Mouse (Mus musculus): ENCODE data around the gene Ubqln1. TPM values are rescaled to one million over a fixed set of nuclear protein-coding genes. Genes with fewer than 3 reads are reported as not detected.

Ubqln1 gene
- polyA plus RNA-seq, 1 experiment from 2014 or later, result 142 TPM

DNA sequence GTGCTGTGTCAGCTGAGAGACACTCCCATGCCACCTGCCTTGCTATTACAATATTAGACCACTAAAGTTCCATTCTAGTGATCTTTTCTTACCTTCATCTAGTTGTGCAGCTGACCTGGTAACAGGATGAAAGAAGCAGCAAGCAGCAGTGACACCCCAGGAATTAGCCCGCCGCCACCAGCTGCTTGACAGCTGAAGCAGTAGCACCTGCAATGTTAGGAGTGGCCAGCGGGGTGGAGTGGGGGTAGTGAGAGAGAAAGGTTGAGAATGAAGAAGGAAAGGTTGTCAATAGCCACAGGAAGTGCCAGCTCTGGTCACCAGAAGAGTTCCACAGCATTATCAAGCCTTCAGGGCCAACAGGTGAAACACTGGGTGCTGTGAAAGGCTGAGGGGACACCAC lies 83.8 kb downstream of the Ubqln1 start:
- Histone ChIP-seq H3K4me1 (replicated peaks) (peaks cover 11% of the 10 kb centered on the region), H3K36me3 (peaks cover 9% of the 10 kb centered on the region), H3K4me3 (no peak overlapping the region), H3K27me3 (ENCODE audit: insufficient read depth, poor library complexity, severe bottlenecking) (no peaks in the 10 kb centered on the region), H3K9me3 (peaks cover 11% of the 10 kb centered on the region), H3K27ac (no peak overlapping the region)
- 49% methylated on average over 3 of the region's 3 CpGs for WGBS
- no peak for DNase-seq (ENCODE audit: low spot score)

DNA sequence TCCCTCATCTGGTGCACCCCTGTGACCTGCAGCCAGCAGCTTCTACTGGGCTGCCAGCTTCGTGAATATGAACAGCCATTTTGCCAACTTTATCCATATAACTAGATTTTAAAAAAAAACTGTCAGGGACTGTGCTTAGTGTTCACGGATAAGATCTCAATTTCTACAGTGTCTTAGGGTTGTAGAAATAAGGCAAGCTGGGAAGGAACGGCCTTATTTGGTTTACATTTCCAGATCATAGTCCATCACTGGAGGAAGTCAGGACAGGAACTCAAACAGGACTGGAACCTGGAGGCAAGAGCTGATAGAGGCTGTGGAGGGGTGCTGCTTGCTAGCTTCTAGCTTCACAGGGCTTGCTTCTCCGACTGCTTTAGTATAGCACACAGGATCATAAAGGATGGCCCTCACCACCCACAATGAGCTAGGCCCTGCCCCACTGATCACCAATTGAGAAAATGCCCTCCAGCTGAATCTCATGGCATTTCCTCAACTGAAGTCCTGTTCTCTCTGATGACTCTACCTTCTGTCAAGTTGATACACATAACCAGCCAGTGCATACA lies 85.7 kb downstream of the Ubqln1 start:
- H3K4me1 ChIP-seq (replicated peaks), result peaks cover 25% of the 10 kb centered on the region
- peak overlapping the region; percentile 100 for H3K27ac ChIP-seq
- WGBS, result 46% methylated on average over 4 of the region's 4 CpGs
- no peaks in the 10 kb centered on the region for H3K9me3 ChIP-seq
- DNase-seq (ENCODE audit: low spot score), result no peak
- peak overlapping the region; percentile 98 for H3K4me3 ChIP-seq
- H3K36me3 ChIP-seq, result peaks cover 22% of the 10 kb centered on the region
- H3K27me3 ChIP-seq (ENCODE audit: insufficient read depth, poor library complexity, severe bottlenecking), result no peaks in the 10 kb centered on the region

DNA sequence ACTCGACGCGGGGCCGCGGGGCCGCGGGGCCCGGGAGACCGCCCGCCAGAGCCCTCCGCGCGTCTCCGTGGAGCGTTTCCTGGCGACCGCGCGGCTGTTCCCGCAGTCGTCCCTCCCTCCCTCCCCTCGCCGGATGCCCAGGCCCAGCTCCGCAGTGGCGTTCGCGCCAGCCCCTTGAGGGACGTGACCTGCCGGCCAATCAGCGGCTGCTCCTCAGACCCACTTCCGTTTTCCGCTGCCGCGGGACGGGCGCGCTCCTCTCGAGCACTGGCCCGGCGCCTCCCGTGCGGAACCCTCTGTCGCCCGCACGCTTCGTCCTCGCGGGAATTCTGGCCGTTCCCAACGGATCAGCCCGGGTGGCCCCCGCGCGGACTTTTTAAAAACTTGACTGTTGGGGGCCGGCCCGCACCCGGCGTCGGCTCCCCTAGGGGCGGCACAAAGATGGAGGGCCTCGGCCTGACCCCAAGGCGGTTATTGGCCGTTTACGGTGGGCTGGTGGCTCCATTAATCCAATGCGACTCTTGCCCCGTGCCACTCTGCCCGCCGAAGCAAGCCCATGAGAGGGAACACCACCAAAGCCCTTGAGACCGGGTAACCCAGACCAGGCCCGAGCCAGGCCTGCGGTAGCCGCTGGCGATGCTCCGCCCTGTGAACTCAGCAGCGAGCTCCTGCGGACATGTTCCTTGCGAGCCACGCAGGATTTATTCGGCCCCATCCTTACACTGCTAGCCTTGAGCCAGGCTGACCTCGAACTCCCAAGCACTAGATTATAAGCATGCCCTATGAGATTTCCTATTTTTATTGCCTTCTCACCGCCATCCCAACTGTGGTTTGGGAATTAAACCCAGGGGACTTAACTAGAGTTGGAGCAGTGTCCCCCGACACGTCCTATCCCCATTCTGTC lies 86.4 kb downstream of the Ubqln1 start:
- under 1% methylated on average over 83 of the region's 83 CpGs for WGBS
- DNase-seq (ENCODE audit: low spot score), result peak; percentile 96
- peaks cover 32% of the 10 kb centered on the region for H3K4me1 ChIP-seq (replicated peaks)
- H3K27ac ChIP-seq, result peak overlapping the region; percentile 100
- no peaks in the 10 kb centered on the region for H3K27me3 ChIP-seq (ENCODE audit: insufficient read depth, poor library complexity, severe bottlenecking)
- no peaks in the 10 kb centered on the region for H3K9me3 ChIP-seq
- H3K4me3 ChIP-seq, result peak overlapping the region; percentile 98
- H3K36me3 ChIP-seq, result peaks cover 24% of the 10 kb centered on the region

DNA sequence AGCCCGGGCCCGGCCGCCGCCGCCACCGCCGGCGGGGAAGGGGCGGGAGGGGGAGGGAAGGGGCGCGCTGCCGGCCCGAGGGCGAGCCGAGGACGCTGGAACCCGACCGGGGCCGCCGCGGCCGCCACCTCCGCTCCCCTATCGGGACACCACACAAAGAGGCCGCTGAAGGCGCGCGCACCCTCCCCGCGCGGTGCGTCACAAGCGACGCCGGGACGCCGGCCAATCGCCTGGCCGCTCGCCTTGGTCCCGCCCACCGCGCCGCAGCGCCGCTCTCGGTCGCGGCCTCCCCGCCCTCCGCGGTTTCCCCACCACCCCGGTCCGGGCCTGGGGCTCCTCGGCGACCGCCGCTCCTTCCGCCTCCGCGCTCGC lies 87.1 kb downstream of the Ubqln1 start, which contains the start of gene Hnrnpa0:
TSS of gene Hnrnpa0 (minus strand) at position 161 of the 372 bp plus-strand sequence.
- DNase-seq (ENCODE audit: low spot score), result peak; percentile 93
- H3K4me3 ChIP-seq, result peak within 1 kb of the TSS; percentile 98
- peaks cover 24% of the 10 kb centered on the region for H3K36me3 ChIP-seq
- peak within 1 kb of the TSS; percentile 100 for H3K27ac ChIP-seq
- under 1% methylated on average over 59 of the region's 62 CpGs for WGBS
- no peaks in the 10 kb centered on the region for H3K9me3 ChIP-seq
- no peaks in the 10 kb centered on the region for H3K27me3 ChIP-seq (ENCODE audit: insufficient read depth, poor library complexity, severe bottlenecking)
- H3K4me1 ChIP-seq (replicated peaks), result peaks cover 37% of the 10 kb centered on the region

DNA sequence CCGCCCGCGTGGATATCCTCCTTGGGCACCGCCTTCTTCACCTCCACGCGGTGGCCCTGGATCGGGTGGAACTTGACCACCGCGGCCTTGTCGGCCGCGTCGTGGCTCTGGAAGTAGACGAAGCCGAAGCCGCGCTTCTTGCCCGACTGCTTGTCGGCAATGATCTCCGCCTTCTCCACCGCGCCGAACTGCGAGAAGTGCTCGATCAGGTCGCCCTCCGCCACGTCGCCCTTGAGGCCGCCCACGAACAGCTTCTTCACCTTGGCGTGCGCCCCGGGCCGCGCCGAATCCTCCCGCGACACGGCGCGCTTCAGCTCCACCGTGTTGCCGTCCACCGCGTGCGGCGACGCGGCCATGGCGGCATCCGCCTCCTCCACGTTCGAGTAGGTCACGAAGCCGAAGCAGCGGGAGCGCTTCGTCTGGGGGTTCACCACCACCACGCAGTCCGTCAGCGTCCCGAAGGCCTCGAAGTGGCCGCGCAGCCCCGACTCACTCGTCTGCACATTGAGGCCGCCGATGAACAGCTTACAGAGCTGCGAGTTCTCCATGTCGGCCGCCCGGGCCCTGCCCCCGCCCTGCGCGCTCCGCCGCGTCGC lies 87.6 kb downstream of the Ubqln1 start:
- no peaks in the 10 kb centered on the region for H3K9me3 ChIP-seq
- peaks cover 43% of the 10 kb centered on the region for H3K4me1 ChIP-seq (replicated peaks)
- H3K27me3 ChIP-seq (ENCODE audit: insufficient read depth, poor library complexity, severe bottlenecking), result no peaks in the 10 kb centered on the region
- DNase-seq (ENCODE audit: low spot score), result peak; percentile 64
- WGBS, result under 1% methylated on average over 81 of the region's 81 CpGs
- peak overlapping the region; percentile 98 for H3K4me3 ChIP-seq
- peaks cover 24% of the 10 kb centered on the region for H3K36me3 ChIP-seq
- H3K27ac ChIP-seq, result peak overlapping the region; percentile 100

DNA sequence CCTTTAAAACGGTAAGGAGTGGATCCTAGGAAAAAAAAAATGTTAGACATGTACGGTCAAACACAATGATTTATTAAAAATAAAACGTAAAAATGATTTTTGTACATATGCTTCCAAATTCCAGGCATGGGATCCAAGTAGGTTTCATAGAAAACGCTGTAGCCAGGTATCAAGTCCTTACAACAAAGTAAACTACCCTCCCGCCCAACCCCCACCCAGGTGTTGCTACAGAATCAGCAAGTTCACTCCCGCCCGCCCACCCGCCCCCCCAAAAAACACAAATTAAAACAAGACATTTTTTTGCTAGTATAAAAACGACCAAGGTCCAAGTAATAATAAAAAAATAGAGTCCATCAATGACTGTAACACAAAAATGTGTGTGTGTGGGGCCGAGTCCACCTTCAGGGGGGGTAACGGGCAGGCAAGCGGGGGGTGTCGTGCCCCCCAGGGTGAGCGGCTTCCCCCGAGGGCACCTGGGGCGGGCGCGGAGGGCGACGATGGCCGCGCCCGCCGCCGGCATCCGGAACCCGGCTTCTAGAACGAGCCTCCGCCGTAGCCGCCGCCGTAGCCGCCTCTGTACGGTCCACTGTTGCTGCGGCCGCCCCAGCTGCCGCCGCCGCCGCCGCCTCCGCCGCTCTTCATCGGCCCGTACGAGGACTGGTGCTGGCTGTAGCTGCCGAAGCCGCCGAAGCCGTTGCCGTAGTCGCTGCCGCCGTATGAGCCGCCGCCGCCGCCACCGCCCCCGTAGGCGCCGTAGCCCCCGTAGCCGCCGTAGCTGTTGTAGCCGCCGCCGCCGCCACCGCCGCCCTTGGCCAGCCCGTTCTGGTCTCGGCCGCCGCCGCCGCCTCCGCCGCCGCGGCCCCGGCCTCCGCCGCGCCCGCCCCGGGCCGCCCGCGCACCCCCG lies 88.3 kb downstream of the Ubqln1 start:
- H3K4me1 ChIP-seq (replicated peaks), result peaks cover 43% of the 10 kb centered on the region

More for the DNA sequence above, 88.3 kb downstream of the Ubqln1 start:
- WGBS, result under 1% methylated on average over 92 of the region's 92 CpGs
- peaks cover 24% of the 10 kb centered on the region for H3K36me3 ChIP-seq
- DNase-seq (ENCODE audit: low spot score), result no peak
- no peaks in the 10 kb centered on the region for H3K27me3 ChIP-seq (ENCODE audit: insufficient read depth, poor library complexity, severe bottlenecking)
- peak overlapping the region; percentile 98 for H3K4me3 ChIP-seq
- H3K27ac ChIP-seq, result peak overlapping the region; percentile 100
- H3K9me3 ChIP-seq, result no peaks in the 10 kb centered on the region

Other genes with a start within 250 kb of the Ubqln1 start
- gene Klhl3, start 102.1 kb downstream of the Ubqln1 start, polyA plus RNA-seq (2016; fragmentation: Nextera tagmentation; extraction: Ambion mirVana), result 1.9 and 3.4 TPM in 2 replicates
- 41.4 and 46.1 TPM in 2 replicates for gene Hnrnpa0, start 87.1 kb downstream of the Ubqln1 start, polyA plus RNA-seq (2016; fragmentation: Nextera tagmentation; extraction: Ambion mirVana)
- gene Idnk, start 58.0 kb downstream of the Ubqln1 start, polyA plus RNA-seq (2016; fragmentation: Nextera tagmentation; extraction: Ambion mirVana), result 57.1 and 66.7 TPM in 2 replicates
- 23.2 and 23.6 TPM in 2 replicates for gene Gkap1, start 60.0 kb upstream of the Ubqln1 start, polyA plus RNA-seq (2016; fragmentation: Nextera tagmentation; extraction: Ambion mirVana)
- gene Kif27, start 143.5 kb upstream of the Ubqln1 start, polyA plus RNA-seq (2016; fragmentation: Nextera tagmentation; extraction: Ambion mirVana), result 0.72 and 1.5 TPM in 2 replicates
- gene 2210016F16Rik, start 169.6 kb upstream of the Ubqln1 start, polyA plus RNA-seq (2016; fragmentation: Nextera tagmentation; extraction: Ambion mirVana), result 30.4 and 30.5 TPM in 2 replicates
- 24.1 and 28.2 TPM in 2 replicates for gene Rmi1, start 186.6 kb upstream of the Ubqln1 start, polyA plus RNA-seq (2016; fragmentation: Nextera tagmentation; extraction: Ambion mirVana)
- gene Hnrnpk, start 187.7 kb upstream of the Ubqln1 start, polyA plus RNA-seq (2016; fragmentation: Nextera tagmentation; extraction: Ambion mirVana), result 1,809 and 2,099 TPM in 2 replicates

Data from hindbrain, embryonic 10.5 days (tissue).